Mouse (Mus musculus): ENCODE measurements around the gene Ttll12.

The Ttll12 gene

DNA sequence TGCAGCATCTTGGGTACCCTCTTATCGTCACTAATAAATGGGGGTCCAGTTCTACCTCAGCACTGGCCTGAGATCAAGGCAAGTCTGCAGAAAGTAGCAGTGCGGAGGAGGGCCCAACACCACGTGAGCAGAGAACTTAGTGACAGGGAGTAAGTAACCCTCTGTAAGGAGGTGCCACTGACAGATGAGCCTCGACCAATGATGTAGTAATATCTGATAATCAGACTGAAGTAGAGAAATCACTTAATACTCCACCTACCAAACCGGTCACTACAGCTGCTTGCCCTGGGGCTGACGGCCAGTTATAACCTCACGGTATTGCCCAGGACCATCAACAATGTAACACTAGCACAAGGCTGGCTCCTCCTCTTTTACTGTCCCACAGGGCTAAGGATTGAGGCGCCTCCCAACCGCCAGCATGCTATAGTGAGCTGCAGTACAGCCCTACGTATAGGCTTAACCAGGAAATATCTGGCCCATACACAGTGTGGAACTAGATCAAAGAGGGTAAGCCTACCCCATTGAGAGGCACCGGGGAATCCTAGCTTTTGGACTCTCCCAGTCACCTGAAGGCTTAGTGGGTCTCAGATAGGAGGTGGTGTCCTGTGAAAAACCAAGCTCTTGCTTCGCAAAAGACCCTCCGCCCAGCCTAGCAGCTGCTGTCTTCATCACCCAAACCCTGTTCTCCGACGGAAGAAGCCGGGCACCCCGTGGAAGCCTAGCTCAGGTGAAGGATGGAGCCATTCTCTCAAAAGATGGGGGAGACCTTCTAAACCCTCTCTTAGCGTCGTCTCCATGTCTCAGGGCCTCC lies 1.1 kb downstream of the Ttll12 start:
- ATAC-seq (ENCODE audit: low TSS enrichment), result no peak; the same call in 1 of the 2 replicates

DNA sequence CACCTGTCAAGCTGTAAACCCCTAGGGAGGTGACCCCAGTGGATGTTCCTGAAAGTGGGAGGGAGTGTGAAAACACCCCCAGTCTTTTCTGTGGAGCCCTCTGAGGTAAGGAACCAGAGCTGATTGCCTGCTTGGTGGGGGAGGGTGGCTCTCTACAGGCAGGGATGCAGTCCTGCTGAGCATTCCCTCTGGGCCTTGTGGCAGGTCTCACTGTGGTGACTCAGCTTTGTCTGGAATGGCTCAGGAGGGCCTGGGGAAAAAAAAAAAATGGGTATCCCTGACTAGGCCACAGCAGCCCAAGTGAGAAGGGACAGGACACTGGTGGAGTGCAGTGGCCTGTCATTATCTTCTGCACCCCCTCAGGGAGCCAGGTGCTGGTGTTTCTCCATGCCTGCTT lies 1.8 kb downstream of the Ttll12 start:
- ATAC-seq (ENCODE audit: low TSS enrichment), result no peak

DNA sequence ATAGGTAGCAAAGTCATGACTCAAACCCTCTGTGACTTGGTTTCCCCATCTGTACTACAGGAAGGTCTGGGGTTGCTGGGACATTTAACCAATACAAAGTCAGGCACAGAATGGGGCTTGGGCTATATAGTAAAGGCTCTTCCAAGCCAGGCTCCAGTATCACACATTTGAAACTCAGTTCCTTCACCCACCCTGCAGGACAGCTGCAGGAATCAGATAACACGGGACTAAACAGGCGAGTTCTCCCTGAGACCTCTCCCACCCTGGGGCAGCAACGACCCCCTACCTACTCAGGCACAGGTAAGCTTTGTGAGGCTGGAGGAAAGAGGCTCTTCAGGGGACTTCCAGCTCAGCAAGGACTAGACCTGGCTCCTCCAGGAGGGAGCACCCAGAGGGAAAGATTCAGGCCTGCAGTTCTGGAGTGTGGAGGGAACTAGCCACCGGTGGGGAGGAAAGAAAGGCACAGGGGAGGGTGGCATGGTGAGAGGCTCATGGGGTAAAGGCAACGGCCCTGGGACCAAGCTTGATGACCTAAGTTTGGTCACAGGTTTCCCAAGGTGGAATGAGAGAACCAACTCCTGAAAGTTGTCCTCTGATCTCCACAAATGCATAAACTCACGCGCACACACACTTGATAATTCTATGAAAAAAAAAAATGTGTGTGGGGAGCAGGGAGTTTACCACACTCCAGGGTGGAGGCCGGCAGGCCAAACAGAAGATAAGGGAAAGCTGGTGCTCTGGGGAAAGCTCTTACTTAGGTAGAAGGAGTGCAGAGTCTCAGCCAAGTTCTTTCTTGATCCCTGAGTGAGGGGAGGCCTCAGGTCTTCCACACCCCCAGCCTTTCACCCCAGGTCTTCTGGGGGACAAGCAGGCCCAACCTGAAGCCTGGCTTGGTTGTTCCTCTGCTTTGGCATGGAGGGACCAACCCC lies 2.4 kb downstream of the Ttll12 start:
- no peak for ATAC-seq (ENCODE audit: low TSS enrichment)

- ATAC-seq (ENCODE audit: low TSS enrichment), result no peak
Measured at GRCm38 (mm10) chr15:83591758-83592157, 3.2 kb downstream of the Ttll12 start.

- ATAC-seq (ENCODE audit: low TSS enrichment), result no peak
Measured at GRCm38 (mm10) chr15:83590841-83591240, 4.1 kb downstream of the Ttll12 start.

- ATAC-seq (ENCODE audit: low TSS enrichment), result no peak
Measured at GRCm38 (mm10) chr15:83584741-83585220, 10.2 kb downstream of the Ttll12 start.

GRCm38 (mm10) chr15:83583419-83584156 lies 11.4 kb downstream of the Ttll12 start:
- no peak; the same call in 1 of the 2 replicates for ATAC-seq (ENCODE audit: low TSS enrichment)

DNA sequence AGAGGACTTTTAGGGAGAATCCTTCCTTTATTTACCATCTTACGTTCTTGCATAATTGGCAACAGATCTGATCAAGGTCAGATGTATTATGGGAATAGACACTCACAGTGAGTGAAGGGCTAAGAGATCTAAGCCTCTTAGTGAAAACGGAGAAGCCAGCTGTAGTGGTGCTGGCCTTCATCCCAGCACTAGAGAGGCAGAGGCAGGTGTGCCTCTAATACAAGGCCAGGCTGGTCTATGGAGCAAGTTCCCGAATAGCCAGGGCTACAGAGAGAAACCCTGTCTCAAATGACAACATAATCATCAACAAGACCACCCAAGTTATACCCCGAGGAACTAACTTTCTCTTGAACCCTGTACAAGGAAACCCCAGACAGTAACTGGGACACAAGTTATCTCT lies 12.0 kb downstream of the Ttll12 start:
- no peak for ATAC-seq (ENCODE audit: low TSS enrichment)

DNA sequence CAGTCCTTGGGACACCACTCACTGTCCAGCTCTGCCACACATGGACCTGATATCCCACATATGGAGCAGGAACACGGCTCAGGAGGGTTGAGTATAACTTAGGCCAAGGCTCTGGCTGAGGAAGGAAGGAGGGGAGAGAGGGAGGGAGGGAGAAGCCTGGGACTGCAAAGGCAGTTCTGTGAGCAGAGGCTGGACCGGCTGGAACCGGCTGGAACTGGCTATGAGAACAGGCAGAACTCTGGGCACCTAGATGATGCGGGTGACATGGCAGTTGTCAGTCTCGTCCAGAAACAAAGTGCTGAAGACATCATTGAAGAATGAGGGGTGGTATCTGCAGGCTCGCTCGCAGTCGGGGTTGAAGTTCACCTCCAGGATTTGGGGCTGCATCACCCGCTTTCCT lies 18.3 kb downstream of the Ttll12 start:
- no peak for ATAC-seq (ENCODE audit: low TSS enrichment)

GRCm38 (mm10) chr15:83575543-83575942 lies 19.4 kb downstream of the Ttll12 start:
- ATAC-seq (ENCODE audit: low TSS enrichment), result no peak

DNA sequence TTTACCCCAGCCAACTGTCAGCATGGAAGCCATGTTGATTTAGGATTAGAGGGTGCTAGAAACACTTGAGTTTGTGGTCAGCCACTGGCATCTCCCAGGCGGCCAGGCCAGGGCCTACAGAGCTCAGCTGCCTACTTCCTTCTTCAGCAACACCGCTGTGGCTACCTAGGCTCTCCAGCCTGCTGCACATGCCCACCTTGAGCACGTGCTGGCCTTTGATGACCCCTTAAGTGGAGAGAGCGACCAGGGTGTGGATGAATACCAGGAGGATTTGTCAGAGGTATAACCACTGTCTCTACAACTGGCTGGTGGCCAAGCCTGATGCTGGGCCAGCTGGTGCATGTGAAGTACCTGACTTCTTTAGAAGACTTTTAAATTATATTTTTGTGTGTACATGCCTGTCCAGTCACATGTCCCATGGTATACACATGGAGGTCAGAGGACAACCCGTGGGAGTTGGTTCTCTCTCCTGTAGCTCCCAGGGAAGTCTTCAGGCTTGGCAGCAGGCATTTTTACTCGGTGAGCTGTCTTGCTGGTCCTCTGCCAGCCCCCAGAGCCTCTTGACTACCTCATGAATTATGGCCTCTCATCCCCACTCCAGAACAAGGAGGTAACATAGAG lies 20.1 kb downstream of the Ttll12 start:
- ATAC-seq (ENCODE audit: low TSS enrichment), result no peak

- ATAC-seq (ENCODE audit: low TSS enrichment), result no peak
Measured at GRCm38 (mm10) chr15:83573606-83574005, 21.4 kb downstream of the Ttll12 start.

- ATAC-seq (ENCODE audit: low TSS enrichment), result no peak
Measured at GRCm38 (mm10) chr15:83572132-83572531, 22.8 kb downstream of the Ttll12 start.

DNA sequence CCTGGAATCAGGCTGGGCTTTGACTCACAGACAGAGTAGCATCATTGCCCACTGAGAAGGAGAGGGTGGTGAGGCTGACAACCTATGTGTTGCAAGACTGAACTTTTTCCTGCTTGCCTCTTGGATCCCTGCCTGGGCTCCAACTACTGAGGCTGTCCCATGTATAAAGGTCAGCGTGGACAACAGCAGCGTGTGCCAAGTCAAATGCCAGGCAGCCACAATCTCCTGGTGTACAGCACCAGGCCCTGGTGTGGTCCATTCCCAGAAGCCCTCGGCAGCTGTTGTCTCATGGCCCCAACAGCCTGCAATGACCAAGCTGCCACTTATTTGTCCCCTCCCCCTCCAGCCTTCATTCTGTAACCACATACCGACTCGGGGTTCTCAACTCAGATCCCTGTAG lies 23.3 kb downstream of the Ttll12 start:
- ATAC-seq (ENCODE audit: low TSS enrichment), result no peak

GRCm38 (mm10) chr15:83570641-83571040 lies 24.3 kb downstream of the Ttll12 start:
- ATAC-seq (ENCODE audit: low TSS enrichment), result no peak

GRCm38 (mm10) chr15:83569682-83570081 lies 25.3 kb downstream of the Ttll12 start:
- no peak for ATAC-seq (ENCODE audit: low TSS enrichment)

- no peak for ATAC-seq (ENCODE audit: low TSS enrichment)
Measured at GRCm38 (mm10) chr15:83568544-83568943, 26.4 kb downstream of the Ttll12 start.

- no peak for ATAC-seq (ENCODE audit: low TSS enrichment)
Measured at GRCm38 (mm10) chr15:83567728-83568127, 27.2 kb downstream of the Ttll12 start.

DNA sequence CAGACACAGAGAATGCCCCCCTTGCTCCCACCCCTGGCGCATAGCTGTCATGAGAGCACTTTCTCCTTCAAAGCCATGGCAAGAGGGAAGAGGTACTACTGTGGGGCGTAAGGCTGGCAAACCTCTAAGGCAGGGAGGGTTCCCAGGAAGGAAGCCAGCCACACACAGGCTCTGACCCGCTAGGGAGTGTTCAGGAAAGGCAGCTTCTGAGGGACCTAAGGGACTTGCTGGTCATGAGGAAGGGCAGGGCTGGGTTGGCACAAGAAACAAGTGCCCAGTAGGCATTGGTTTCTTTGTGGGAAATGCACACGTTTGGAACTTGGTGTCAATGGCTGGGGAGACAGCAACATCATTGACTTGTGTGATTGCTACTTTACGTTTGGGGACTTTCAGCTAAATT lies 29.0 kb downstream of the Ttll12 start:
- no peak for ATAC-seq (ENCODE audit: low TSS enrichment)

DNA sequence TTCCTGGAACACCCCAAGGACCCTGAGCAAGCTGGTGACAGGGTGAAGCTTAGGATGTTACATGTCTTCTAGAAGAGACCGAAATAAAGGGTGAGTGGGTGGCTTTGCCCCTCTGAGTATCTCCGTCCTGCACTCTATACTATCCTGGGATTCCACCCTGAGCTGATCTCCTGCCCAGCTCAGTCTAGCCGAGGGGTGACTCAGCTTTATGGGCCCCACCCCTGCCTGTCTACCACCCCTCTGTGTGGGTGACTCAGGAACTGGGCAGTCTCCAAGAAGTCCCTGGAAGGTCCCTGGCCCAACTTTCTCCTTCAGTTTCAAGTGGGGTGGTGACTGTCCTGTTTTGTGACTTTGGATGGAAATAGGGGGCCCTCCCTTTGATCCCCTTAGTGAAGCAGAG lies 29.5 kb downstream of the Ttll12 start:
- no peak for ATAC-seq (ENCODE audit: low TSS enrichment)

DNA sequence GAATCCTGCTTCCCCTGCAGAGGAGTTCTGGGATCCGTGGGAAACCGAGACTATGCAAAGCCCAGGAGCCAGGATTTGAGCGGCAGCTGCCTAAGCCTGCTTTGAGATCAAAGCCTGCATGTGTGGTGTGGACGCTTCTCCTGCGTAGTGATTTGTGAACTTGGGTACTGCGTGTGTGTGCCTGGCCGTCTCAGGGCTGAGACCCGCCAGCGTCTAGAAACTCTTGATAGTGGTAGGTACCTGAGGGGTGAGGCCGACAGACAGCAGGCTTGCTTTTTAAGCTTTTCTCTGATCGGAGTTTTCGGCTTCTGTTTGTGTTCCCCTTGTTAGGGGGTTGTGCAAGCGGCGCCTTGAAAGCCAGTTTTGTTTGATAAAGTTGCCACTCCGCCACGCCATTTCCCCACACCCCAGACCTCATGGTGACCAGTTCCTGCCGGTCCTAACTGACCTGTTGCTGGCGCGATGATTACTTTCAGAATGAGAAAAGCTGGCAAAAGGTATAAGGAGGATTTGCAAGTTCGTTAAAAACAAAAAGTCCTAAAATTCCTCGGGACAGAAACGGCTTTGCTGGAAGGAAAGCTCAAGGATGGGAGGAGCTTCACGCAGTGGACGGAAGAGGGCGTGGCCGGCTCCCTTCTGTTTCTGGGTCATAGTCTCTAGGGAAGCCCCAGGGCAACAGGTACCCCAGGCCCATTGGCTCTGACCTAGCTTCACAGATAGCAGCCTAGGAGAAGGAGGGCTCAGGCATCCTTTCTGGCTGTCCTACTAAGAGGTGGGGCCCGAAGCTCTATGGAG lies 30.9 kb downstream of the Ttll12 start:
- ATAC-seq (ENCODE audit: low TSS enrichment), result no peak
